Mouse (Mus musculus): ENCODE measurements around the gene Eipr1.

The Eipr1 gene

GRCm38 (mm10) chr12:28829502-28829901 lies 77.9 kb downstream of the Eipr1 start:
- peak in 1 of 2 experiments; percentile 30 for DNase-seq

GRCm38 (mm10) chr12:28830471-28830870 lies 78.9 kb downstream of the Eipr1 start:
- no peak for DNase-seq

- DNase-seq, result peak; percentile 35 to 63
These were observed 79.6 kb downstream of the Eipr1 start for GRCm38 (mm10) chr12:28831066-28831733.

- DNase-seq, result no peak
These were observed 82.7 kb downstream of the Eipr1 start for GRCm38 (mm10) chr12:28834266-28834665.

GRCm38 (mm10) chr12:28835683-28836082 lies 84.1 kb downstream of the Eipr1 start:
- no peak for DNase-seq

- DNase-seq, result no peak
These were observed 86.7 kb downstream of the Eipr1 start for GRCm38 (mm10) chr12:28838268-28838667.

- no peak for DNase-seq
These were observed 87.4 kb downstream of the Eipr1 start for GRCm38 (mm10) chr12:28838971-28839370.

GRCm38 (mm10) chr12:28841179-28841698 lies 89.6 kb downstream of the Eipr1 start:
- DNase-seq, result no peak

GRCm38 (mm10) chr12:28845811-28846210 lies 94.2 kb downstream of the Eipr1 start:
- no peak for DNase-seq

- no peak for DNase-seq
These were observed 95.8 kb downstream of the Eipr1 start for GRCm38 (mm10) chr12:28847401-28847800.

GRCm38 (mm10) chr12:28848726-28849612 lies 97.4 kb downstream of the Eipr1 start:
- DNase-seq, result peak in 1 of 2 experiments; percentile 40

GRCm38 (mm10) chr12:28859495-28860263 lies 108.1 kb downstream of the Eipr1 start:
- no peak for DNase-seq

GRCm38 (mm10) chr12:28860264-28860560 lies 108.6 kb downstream of the Eipr1 start:
- DNase-seq, result peak in 1 of 2 experiments; percentile 29

- DNase-seq, result no peak
These were observed 111.7 kb downstream of the Eipr1 start for GRCm38 (mm10) chr12:28863260-28863659.

- DNase-seq, result no peak
These were observed 114.5 kb downstream of the Eipr1 start for GRCm38 (mm10) chr12:28866121-28866520.

- DNase-seq, result peak in 1 of 2 experiments; percentile 39
These were observed 117.2 kb downstream of the Eipr1 start for GRCm38 (mm10) chr12:28868794-28869193.

- DNase-seq, result no peak
These were observed 120.7 kb downstream of the Eipr1 start for GRCm38 (mm10) chr12:28872271-28872670.

GRCm38 (mm10) chr12:28874781-28875251 lies 123.2 kb downstream of the Eipr1 start:
- peak in 1 of 2 experiments; percentile 26 for DNase-seq

- DNase-seq, result no peak
These were observed 123.9 kb downstream of the Eipr1 start for GRCm38 (mm10) chr12:28875471-28875870.

- no peak for DNase-seq
These were observed 128.9 kb downstream of the Eipr1 start for GRCm38 (mm10) chr12:28880471-28880870.

GRCm38 (mm10) chr12:28887712-28888111 lies 136.1 kb downstream of the Eipr1 start:
- no peak for DNase-seq

GRCm38 (mm10) chr12:28889068-28889674 lies 137.6 kb downstream of the Eipr1 start:
- no peak for DNase-seq

Measured in cerebellum, postnatal 25 days (tissue).